Mouse (Mus musculus) E14TG2a.4 (cell line): ENCODE results near the gene Fsip1.

Experiments used
- CTCF ChIP-seq: conservative IDR thresholded peaks from 2 replicates; pipeline ENCODE4 v1.5.1; 2014; ENCODE audit warnings: low read length
- NANOG ChIP-seq: IDR thresholded peaks from 2 replicates; pipeline ENCODE4 v1.6.1; 2014; ENCODE audit warnings: borderline replicate concordance, low read length, mixed read lengths
- POU5F1 ChIP-seq: IDR thresholded peaks from 2 replicates; pipeline ENCODE4 v1.6.1; 2014; ENCODE audit warnings: low read length, borderline replicate concordance

GRCm38 (mm10) chr2:118235614-118236013 lies 21.2 kb downstream of the Fsip1 start:
- TF ChIP-seq CTCF = no peak
- no peak for TF ChIP-seq POU5F1
- no peak for TF ChIP-seq NANOG
